Mouse (Mus musculus) kidney, postnatal 25 days (tissue): ENCODE results near the gene Vps13d.
"Not testable (repeated sequence)": the region's sequence is repeated elsewhere in the genome, so short reads cannot be mapped to it uniquely, and the experiment has no call there.

Experiments
- DNase-seq, 2 experiments: peaks; one replicate each; pipeline ENCODE4 v3.0.0; 2021; ENCODE audit warnings: mixed read lengths in 2 of 2

The Vps13d gene

DNA sequence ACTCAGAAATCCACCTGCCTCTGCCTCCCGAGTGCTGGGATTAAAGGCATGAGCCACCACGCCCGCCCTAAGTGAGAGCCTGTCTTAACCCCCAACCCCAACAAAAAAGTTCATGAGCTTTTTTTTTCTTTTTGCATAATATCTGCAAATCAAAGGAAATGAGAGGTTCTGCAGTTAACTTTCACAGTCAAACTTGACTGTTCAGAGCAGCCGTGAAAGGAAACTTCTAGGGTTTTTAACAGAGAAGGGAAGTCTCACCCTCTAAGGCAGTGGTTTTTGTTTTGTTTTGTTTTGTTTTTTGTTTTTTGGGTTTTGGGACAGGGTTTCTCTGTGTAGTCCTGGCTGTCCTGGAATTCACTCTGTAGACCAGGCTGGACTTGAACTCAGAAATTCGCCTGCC, 15.8 kb upstream of the Vps13d start:
- no peak for DNase-seq

DNA sequence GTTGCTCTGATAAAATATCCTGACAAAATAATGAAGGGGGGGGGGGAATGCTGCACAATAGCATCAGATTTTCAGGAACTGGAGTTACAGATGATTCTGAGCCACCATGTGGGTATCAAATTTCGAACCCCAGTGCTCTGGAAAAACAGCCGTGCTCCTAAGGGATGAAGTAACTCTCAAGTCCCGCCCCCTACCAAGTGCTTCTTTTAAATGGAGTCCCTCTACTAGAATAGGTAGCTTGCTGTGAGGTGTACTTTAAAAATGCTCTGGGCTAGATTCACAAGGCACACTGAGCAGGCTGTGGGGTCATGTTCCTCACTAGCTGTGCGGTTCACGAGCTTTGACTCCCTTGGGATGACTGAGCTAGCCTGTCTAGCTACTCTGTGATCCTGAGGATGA, 14.9 kb upstream of the Vps13d start:
- no peak for DNase-seq

DNA sequence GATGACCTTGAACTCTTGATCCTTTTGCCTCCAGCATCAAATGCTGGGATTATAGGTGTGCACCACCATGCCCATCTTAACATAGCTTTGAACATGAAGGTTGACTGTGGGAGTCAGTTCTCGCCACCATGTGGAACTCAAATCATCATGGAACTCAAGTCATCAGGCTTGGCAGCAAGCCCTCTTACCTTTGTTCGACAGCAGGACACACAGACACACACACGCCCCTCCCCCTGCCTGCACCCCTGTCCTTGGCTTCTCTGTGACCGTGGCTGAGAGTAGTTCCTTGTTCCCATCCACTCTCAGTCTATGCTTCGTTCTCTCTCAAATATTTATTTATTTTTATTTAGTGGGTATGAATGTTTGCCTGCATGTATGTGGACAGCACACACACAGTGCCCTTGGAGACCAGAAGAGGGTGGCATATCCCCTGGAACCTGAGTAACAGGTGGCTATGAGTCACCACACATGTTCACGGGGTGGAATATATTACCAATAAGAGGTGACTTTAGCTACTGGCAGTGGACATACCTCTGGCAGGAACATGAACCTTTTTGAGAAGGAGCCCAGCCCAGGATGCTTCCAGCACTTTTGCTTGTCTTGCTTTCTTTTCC, 14.4 kb upstream of the Vps13d start:
- DNase-seq, result peak in 1 of 2 experiments; percentile 14

DNA sequence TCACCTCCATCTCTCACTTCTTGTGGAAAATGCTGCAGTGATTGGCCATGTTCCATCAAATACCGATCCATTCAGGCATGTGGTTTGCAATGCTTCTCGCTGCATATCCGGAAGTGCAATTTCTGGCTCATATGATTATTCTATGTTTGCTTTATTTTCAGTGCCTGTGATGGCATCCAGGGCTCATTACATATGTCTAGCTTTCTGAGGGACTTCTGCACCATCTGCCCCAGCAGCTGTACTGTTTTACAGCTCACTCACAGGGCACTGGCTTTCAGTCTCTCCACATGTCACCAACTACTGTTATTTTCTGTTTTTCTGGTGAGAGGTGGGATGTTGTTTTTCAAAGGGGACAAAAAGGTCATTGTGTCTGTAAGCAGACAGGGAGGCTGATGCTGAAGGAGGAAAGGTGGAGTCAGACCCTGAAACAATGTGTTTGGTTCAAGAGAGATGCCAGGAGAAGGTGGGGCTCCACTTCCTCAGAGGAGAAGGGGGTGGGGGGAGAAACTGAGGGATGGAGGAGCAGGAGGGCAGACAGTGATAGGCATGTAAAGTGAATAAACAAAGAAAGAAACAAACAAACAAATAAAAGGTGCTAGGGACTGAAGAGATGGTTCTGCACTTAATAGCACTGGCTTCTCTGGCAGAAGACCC, 13.0 kb upstream of the Vps13d start:
- no peak for DNase-seq

DNA sequence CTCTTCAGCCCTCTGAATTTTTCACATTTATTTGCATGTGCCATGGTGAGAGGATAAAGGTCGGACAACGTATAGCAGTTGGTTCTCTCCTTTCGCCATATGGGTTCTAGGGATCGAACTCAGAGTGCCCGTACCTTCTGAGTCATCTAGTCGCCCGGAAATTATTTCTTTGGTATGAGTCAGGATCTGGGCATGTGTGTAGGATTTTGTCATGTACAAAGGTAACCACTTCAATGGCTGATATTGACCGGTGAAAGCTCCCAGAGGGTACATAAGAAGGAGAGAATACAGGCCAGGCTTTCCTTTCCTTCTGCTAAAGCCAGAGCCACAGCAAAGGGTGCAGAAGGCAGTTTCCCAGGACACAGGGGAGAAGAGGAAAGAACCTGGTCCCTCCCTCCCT, 10.0 kb upstream of the Vps13d start:
- no peak for DNase-seq

DNA sequence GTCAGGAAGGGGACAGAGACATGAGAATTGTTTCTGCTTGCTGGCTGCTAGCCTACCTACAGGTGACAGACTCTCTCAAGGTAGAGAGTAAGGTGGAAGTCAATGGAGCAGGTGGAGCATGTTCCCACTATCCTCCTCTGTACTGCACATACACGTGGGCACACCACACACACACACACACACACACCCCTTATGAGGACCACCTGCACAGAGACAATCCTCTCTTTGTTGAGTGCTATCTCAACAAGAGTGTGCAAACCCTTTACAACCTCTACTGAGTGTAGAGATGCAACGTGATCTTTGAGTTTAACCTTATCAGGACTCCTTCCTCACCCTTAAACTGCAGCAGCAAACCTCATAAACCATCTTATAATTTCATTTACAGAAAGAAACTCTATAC, 8.5 kb upstream of the Vps13d start:
- DNase-seq, result no peak

DNA sequence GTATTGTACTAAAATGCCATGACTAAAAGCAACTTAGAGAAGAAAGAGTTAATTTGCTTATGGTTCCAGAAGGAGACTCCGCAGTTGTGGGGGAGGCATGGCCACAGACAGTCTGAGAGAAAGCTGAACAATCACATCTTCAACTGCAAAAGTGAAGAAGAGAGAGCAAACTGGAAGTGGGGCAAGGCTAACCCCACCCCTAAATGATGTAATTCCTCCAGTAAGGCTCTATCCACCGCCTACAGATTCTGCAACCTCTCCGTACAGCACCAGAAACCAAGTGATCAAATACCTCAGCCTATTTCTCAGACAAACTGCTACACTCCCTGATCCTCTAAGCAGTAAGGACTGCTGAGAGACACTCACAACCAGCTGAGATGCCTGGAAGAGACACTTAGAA, 6.6 kb upstream of the Vps13d start:
- DNase-seq, result no peak

DNA sequence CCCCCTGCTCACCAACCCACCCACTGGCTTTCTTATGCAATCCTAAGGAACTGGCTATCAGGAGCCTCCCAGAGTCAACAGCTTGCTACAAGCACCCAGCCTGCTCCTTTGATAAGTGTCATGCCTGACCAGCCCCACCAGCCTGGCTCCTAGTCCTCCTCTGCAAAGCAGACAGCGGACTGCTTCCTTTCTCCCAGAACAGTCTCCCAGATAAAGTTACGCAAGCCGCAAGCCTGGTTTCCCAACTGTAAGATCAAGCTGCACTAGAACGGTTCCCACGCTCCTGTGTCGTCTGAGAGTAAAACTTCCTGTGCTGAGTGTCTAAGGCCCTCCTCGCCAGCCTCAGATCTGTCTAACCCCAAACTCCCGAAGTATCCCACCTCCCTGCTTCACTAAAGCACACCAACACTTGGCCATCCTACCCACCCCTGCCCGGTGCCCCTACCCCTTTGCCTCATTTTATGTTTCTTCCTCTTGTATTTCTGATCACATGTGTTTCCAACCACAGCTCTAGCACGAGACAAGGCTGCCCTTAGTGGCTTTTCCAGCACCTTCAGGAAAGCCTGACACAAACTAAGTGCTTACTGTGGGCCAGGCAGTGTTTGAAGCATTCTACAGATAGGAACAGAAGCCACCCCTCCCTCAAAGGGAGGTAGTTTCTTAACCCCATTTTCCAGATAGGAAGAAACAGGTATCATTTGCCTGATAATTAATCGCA, 5.3 kb upstream of the Vps13d start:
- peak; percentile 11 to 52 for DNase-seq

DNA sequence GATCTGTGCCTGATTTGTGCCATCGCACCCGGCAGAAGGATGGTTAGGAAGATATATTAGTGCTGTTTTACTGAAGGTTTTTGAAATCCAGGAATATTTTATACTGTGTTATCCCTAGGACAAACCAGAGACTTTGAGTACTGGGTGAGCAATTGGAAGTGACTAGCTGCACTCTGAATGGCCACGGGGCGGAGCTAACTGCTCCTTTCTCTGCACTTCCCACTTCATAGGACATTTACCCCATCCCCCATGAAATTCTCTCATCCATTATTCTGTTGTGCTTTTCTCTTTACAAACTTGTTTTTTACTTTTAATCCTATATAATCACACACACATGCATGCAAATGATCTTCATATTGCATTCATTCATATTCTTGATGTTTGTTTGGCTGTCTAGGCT, 1.8 kb upstream of the Vps13d start:
- no peak for DNase-seq

DNA sequence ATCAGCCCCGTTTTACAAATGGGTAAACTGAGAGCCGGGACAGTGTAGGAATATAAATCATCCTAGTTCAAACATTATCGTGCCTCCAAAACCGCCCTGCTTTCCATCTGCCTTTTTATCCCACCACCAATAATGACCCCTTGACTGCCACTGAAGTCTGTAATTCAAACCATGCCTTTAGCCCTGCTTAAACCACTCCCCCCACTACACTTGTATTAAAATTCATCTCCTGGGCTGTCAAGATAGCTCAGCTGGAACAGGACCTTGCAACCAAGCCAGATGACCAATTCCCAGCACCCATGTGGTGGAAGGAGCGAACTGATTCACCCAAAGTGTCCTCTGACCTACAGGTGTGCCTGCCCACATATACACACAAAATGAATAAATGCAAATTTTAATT, 367 bp upstream of the Vps13d start:
- no peak for DNase-seq

DNA sequence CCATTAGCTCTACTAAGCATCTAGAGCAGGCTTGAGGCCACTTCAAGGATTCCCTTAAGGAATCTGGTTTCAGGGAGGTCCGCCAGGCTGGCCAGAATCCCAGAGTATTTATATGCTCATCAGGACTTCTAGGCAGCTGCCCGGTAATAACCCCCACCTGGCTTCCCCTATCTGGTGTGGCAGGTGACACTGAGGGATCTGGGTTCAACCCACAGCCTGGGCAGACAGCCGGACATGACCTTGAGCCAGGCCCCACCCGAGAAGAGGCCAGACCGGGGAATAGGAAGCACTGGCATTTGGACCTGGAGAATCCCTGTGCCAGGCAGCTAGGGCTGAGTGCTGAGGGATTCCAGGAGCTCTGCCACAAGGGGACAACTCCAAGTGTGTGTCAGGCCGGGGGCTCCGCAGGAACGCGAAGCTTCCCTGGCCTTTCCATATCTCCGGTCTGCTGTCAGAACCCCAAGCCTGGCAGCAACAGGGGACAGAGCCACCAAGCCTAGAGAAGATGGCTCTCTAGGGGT, 754 bp downstream of the Vps13d start:
- peak; percentile 64 to 85 for DNase-seq

DNA sequence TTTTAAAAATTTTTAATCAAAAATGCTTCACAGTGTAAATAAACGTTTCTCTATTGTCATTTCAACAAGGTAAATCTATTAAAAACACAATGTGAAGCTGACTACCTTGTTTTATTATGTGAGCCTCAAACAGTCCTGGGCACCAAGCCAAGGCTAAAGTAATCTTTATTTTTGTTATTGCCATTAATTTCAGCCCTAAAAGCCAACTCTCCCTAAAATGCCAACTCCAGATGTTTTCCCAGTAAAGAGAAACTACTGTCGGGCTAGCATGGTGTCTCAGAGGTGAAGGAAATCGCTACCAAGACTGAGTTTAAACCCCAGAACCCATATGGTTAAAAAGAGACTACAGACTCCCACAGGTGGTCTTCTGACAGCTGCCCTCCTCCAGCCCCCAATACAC, 1.4 kb downstream of the Vps13d start:
- DNase-seq, result no peak

DNA sequence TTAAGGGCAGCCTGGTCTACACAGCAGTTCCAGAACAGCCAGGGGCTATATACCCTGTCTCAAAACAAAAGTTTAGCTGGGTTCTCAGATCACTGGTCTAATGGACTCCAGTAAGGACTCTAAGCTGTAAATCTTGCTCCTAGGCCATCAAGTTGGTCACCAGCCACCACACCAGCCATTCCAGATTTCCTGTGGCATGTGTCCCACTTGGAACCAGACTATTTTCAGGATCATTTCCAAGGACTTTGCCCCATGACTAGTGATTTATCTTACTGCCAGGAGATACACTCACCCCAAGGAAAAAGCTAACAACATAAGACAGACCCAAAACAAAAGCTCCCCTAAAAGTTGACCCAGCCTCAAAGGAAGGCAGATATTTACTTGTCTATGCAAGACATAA, 2.1 kb downstream of the Vps13d start:
- DNase-seq, result peak; percentile 54 to 69

DNA sequence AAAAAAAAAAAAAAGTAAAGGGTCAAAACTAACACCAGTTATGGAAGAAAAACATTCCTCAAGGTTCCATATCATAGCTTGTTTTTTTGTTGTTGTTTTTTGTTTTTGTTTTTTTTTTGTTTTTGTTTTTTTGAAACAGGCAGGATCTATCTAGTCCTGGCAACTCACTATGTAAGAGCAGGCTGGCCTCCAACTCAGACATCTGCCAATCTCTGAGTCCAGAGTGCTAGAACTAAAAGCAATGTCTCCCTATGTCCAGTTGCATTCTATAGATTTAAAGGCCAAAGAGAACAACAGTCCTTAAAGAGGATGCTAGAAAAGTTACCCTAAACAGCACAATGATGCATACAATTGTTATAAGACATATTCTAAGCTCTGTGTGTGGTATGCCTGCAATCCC, 6.2 kb downstream of the Vps13d start:
- no peak for DNase-seq

DNA sequence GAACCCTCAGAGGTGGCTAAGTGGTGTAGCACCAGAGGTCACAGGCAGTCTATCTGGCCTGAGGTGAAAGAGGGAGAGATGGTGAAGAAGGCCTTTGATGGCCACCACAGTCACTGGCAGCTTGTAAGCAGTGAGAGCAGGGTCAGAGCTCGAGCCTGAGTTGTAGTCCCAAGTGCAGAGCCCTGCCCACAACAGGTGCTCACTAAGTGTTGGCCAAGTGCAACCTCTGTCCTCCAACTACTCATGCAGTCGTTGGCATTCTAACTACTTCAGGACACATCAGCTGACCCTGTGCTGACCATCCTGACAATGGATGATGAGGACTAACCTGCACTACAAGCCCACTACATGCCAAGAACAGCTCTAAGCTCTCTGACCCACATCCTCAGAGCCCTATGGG, 7.2 kb downstream of the Vps13d start:
- no peak for DNase-seq

DNA sequence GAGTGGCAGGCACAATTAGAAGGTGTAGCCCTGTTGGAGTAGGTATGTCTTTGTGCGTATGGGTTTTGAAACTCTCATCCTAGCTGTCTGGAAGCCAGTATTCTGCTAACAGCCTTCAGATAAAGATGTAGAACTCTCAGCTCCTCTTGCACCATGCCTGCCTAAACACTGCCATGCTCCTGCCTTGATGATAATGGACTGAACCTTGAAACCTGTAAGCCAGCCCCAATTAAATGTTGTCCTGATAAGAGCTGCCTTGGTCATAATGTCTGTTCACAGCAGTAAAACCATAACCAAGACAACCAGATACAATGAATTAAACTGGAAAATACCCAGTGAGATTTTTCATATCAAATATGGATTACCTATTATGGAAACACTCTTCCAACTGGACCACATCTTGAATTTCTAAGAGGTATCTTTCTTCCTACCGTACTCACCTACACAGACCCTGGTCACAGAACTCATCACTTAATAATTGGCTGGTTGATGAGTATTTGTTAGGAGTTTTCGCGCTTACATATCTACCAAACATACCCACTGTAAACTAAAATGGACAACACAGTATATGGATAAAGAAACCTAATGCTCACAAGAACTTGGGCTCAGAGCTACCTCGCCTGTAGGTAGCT, 15.8 kb downstream of the Vps13d start:
- no peak for DNase-seq

DNA sequence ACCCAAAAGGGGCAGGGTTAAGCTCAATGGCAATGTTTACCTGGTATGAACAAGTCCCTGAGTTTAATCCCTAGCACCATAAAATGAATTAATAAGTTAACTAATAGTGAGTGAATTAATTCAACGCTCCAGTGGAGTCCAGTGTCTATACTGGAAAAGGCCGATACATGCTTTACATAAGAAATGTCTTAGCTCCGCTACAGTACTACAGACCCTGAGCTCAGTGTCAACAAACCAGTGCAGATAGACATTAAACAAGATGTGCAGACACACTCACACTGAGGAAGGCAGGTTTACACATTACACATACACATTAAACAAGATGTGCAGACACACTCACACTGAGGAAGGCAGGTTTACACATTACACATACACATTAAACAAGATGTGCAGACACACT, 29.3 kb downstream of the Vps13d start:
- DNase-seq, result not testable (repeated sequence)

DNA sequence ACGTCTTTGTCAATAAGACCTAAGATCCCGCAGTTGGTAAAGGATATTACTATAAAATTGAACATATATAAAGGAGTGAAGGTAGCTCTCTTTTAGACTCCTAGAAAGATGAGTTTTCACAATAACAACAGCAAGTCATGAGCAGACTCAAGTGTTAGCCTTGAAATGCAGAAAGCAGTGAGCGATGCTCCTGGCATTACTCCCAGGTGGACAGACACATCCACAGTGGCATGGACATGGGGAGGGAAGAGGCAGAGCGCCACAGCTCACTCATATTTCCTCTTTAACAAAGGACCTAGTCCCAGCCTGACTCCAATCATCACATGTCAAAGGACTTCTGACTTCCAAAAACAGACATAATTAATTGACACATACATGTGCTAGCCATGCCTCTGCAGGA, 30.7 kb downstream of the Vps13d start:
- DNase-seq, result no peak

DNA sequence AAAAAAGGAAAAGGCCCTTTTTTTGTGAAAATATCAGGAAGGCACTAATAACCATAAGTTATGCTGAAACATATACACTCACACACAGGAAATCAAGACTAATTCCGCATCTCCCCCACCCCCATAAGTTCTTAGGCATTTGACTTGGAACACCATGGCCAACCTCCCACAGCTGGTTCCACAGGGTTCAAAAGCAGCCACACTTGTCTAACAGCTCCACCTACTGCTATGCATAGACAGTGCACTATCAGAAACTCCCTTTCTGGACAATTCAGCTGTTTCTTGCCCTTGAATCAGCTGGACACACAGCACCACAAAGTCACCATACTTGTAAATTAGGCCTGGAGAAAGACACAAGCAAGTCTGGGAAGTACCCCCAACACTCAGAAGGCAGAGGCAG, 33.6 kb downstream of the Vps13d start:
- DNase-seq, result peak in 1 of 2 experiments; percentile 27

DNA sequence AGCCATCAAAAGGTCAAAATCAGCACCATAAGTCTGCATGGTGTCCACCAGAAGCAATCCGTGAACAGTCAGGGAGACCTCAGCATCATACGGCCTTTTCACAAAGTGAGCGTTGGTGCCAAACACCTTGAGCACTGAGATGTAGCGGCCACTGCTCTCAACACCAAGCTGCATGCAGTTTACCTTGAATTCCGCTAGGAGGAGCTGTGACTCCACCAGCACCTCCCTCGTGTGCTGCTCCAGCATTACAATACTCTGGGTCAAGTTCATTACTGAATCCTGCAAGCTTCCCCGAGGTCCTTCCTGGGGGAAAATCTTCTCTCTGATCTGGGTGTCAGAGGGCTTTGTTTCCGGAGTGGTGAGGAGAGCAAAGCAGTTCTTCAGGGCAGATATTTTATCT, 38.8 kb downstream of the Vps13d start:
- peak; percentile 48 to 50 for DNase-seq

DNA sequence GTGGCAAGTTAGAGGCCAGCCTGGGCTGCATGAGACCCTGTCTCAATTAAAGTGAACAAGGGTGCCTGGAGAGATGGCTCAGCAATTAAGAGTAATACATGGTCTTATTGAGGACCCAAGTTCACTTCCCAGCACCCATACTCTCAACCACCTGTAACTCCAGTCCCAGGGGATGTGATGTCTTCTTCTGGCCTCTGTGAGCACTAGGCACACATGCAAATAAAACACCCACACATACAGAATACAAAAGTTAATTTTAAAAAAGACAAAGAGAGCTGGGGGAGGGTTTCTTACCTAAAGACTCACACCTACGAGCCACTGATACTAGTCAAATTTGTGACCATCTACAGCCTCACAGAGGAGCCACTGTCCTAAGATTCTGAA, 43.7 kb downstream of the Vps13d start:
- no peak for DNase-seq

DNA sequence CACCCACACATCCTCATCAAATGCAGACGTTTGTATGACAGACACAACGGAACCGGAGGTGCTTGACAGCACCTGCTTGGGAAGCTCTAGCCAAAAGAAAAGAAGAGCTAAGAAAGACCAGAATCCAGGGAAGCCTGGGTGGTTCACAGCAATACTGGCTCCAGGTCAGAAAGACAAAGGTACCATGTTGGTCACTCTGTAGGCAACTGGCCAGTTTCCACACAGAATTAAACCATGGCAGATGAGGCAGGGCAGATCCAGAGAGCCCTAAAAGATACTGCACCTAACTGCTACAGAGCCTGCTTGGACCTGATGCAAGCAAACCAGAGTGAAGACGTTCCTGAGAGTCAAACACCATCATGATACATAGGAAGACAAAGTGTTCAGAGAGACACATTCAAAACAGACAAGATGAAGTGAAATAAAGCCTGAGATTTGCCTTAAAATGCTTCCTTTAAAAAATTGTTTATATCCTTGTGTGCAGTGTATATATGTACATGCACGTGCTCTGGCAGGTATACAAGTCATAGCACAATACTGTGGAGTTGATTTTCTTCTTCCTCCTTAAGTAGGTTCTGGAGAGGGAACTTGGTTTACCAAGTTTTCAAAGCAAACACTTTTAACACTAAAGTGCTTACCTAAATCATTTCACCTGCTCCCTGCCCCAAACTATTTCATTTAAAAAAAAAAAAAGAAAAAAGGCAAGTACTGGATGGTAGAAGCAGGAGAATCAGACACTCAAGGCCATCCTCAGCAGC, 44.3 kb downstream of the Vps13d start:
- no peak for DNase-seq
